Mouse (Mus musculus) adrenal gland, adult (tissue): Measurements from ENCODE around the gene Upf3a.
"Not testable (repeated sequence)": the region's sequence is repeated elsewhere in the genome, so short reads cannot be mapped to it uniquely, and the experiment has no call there.

Source experiments
- DNase-seq, 2 experiments: peaks; one replicate each; pipeline ENCODE4 v3.0.0; 2022 to 2023; ENCODE audit warnings: low spot score in 1 of 2; ENCODE audit not compliant: inconsistent age in 2 of 2

Gene Upf3a

DNA sequence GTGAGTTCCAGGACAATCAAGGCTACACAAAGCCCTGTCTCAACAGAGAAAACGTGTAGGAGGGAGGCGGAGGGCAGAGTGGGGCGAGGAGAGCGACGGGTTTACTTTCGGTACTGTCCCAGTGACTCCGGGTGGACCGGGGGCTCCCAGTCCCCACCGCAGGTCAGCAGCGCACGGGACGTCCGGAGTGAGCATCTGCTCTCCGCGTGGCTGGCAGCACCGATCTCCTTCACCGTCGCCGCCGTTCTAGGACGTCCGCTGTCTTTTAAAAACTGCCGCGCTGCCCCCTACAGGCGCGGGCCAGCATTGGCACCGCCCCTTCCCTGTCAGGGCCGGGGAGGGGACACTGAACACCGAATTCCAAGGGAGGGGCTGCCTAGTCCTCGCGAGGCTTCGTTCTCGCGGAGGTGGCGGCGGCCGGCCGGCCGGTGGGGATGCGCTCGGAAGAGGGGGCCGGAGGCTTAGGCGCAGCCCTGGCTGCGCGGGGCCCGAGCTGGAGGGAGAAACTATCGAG lies at the start of gene Upf3a:
TSS of gene Upf3a (plus strand) at position 366 of the 514 bp plus-strand sequence.
- peak; percentile 93 to 97 for DNase-seq

- DNase-seq = peak in 1 of 2 experiments; percentile 59
Observed at GRCm38 (mm10) chr8:13740323-13740770, 45.1 kb upstream of the Upf3a start.

DNA sequence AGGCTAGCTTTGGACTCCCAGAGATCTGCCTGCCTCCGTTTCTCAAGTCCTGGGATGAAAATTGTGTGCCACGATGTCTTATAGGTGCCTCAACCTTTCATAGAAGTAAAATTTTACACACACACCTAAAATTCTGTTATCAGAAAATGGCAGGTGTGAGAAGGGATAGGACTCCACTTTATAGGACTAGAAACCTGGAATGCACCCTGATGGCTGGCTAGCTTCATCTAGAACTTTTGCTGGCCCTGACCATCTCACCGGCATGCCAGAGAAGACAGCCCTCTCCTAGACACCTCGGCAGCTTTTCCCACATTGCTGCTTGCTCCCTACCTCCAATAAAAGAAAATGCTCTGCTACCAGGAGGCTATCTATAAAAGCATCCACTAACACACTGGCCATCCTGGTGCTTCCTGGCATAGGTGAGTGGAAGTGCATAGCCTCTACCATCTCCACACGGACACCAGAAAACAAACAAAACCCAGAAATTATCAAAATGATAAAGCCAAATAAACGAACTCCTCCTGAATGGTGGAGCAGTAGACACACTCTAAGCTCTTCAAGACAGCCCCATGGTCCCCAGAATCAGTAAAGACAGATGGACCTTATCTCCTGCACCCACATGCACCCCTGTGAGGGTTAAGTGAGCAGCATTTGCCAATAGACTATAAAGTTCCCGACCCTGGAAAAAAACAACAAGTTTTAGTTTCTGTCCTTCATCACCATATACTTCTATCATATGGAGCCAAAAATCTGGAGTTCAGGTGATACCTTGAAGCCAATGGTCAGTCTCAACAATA lies 44.4 kb upstream of the Upf3a start:
- DNase-seq = no peak

GRCm38 (mm10) chr8:13746212-13746611 lies 39.2 kb upstream of the Upf3a start:
- DNase-seq = not testable (repeated sequence)

DNA sequence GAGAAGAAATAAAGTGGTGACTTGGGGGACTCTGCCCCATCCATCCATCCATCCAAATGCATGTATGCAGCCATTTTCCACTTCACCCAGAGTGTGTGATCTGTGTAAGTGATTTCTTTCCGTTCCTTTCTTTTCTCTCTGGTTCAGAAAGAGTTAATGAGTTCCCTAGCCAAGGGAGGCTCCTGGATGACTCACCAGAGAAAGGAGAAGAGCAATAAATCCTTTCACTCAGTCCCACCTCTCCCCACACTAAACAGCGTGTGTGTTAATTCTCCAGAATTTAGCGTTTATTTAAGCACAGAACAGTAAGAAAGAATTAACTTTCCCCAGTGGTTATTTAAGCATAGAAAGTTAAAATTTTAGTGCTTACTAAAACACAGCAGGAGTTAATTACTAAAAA lies 37.8 kb upstream of the Upf3a start:
- DNase-seq = peak in 1 of 2 experiments; percentile 46

DNA sequence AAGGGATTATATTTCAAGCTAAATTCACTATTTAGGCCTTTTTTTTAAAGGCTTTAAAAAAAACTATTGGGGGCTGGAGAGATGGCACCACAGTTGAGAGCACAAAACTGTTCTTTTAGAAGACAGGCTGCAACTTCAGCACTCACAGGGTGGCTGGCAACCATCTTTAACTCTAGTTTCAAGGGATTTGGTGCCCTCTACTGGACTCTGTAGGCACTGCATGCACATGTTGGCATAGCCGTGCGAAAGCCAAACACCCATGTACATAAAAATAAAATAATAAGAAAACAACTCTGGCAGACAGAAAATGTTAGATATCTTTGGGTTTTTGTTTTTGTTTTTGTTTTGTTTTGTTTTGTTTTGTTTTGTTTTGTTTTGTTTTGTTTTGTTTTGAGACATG lies 31.7 kb upstream of the Upf3a start:
- peak; percentile 70 to 93 for DNase-seq

DNA sequence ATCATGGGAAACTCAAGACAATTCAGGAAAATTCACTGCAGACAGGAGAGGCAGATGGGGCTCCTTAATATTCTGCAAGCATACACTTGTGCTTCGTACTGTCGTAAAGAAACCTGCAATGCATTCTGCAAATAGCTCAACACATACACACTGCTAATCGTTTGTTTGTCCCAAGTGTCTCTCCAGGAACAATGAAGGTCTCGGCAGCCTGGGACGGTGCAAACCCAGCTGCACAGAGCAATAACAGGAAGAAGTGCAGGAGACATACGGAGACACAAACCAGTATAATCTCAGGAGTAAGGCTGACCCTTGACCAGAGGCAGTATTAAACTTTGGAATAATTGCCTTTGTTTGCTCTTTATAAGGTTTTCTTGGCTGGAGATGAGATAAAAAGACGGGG lies 28.9 kb upstream of the Upf3a start:
- DNase-seq = no peak

DNA sequence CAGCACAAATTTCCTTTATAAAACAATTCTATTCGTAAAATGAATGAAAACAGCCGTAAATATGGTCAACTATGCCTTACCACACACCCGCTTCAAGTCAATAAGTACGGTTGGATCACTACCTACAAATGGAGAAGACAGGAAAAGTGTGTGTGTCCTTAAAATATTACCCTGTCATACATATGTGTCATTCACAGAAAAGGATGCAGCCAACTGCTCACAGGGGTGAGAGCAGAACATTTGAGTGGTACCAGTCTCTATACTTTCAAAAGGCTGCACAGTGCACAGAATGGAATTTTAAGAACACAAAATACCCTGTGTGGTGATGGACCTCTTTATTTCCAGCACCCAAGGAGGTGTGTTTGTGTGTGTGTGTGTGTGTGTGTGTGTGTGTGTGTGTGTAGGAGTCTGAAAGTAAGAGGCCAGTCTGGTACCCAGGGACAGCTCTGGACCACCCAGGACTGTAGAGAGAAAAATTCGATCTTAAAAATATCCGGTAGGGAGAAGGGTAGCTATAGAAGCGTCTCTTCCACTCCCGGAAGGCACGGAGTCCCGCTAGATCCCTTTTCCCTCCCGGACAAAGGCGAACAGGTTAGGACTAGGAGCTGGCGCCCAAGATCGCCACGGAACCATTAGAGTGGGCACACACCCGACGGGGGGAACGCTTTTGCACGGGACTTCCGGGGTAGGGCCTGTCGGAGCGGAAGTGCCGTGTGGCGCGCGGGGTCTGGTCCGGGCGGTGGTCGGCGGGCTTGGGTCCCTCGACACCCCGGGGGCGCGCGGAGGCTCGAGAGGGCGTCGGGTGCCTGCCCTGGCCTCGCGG lies 28.2 kb upstream of the Upf3a start, which contains the start of gene Cdc16:
TSS of gene Cdc16 (plus strand) at position 695 of the 823 bp plus-strand sequence.
- DNase-seq = peak; percentile 90 to 97

GRCm38 (mm10) chr8:13757805-13758727 lies 27.3 kb upstream of the Upf3a start:
- peak; percentile 31 to 69 for DNase-seq

DNA sequence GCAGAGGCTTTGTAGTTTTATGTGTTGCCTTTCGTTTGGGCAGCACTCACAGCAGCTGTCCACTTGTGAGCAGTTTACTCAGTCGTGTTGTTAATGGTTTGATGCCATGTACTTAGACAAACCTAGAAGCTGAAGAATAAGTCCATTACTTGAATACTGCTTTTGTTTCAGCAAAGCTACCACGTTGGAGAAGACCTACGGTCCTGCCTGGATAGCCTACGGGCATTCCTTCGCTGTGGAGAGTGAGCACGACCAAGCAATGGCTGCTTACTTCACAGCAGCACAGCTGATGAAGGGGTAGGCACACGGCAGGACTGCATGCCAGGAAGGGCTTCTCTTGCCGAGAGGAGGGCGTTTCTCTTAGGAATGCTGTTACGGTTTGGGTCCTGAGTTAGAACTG lies 16.2 kb upstream of the Upf3a start:
- DNase-seq = no peak

DNA sequence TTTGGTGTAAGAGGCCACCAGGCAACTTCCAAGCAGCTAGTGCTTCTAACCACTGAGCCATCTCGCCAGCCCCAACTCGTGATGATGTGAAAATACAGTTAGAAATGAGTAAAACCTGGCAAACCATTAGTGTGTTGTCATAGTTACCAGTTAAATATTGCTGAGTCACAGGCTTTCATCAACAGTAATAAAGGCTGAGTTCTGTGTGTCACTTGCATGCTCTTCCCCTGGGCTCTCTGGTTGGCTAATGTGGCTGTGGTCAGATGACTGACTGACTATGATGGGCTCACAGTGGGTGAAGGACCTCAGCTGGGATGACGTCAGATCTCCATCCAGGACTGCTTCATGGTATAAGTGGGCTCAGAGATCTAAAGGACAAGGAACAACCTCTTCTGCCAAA lies 4.9 kb upstream of the Upf3a start:
- DNase-seq = peak in 1 of 2 experiments; percentile 58

DNA sequence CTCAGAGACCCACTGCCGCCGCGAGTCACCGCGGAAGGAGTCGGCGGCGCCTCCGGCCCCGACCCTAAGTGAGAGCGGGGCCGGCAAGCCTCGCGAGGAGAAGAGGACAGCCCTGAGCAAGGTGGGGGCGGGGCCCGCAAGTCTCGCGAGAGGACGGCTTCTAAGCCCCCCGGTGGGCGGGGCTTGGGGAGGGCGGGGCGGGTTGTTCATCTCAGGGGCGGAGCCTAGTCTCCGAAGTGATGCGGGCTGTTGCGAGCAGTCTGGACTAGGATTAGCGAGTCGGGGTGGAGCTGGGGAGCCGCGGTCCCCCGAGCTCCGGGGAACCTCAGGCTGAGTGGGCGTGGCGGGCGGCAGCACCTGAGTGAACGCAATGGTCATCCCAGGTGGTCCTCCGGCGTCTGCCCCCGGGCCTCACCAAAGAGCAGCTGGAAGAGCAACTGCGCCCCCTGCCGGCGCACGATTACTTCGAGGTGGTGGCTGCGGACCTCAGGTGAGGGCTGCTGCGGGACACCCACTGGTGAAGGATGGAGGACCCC lies 417 bp downstream of the Upf3a start:
- peak; percentile 95 to 98 for DNase-seq

DNA sequence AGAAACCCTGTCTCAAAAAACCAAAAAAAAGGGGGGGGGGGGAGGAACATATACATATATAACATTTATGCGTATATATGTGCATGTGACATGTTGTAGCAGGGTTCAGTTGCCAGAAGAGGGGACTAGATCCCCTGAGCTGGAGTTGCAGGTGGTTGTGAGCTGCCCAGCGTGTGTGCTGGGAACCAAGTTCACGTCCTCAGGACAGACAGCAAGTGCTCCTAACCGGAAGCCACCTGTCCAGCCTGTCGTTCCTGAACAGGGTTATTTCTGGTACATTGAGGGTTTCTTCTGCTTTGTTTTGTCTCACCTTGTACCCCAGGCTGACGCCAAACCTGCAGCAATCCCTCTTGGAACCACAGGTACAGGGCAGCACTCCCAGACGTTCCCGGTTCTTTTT lies 4.2 kb downstream of the Upf3a start:
- no peak for DNase-seq

DNA sequence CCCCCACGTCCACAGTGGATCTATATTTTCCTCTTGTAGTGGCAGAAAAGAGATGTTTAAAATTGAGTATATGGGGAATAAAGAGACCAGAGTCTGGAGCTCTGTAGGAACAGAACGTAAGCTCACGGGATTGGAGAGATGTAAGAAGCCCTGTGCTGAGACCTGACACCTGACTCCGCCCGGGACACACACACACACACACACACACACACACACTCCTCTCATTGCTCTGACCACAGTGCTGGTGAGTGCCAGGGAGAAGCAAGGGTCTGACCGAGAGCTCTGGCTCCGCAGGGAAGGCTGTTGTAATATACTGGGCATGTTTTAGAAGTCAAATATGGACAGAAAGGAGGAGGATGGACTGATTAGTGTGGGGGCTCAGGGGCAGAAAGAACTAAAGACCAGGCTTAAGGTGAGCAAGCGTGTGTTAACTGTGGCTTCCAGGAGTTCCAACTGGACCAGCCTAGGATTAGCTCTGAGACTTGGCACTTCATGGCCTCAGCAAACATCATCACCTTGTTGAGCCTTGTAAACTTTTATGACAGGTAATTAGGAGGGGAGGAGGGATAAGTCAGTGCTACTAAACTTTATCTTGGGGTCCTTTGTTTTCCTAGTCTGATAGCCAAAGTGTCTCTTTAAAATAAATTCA lies 7.8 kb downstream of the Upf3a start:
- DNase-seq = no peak

DNA sequence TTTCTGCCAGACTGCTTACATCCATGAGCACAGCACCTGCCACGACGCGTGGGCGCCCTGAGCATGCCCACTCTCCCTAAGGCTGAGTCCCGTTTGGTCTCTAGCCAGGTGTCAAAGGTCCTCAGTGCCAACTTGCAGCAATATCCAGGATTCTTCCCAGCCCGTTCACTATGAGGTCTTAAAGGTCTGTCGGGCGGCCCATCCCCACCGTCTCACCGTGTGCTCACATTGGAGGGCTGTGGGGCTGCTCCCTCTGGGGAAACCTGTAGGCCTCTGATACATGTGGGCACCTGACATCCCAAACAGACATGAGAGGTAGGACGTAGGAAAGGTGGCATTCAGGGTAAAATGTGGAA lies 8.3 kb downstream of the Upf3a start:
- no peak for DNase-seq

GRCm38 (mm10) chr8:13797676-13798075 lies 12.3 kb downstream of the Upf3a start:
- DNase-seq = no peak

DNA sequence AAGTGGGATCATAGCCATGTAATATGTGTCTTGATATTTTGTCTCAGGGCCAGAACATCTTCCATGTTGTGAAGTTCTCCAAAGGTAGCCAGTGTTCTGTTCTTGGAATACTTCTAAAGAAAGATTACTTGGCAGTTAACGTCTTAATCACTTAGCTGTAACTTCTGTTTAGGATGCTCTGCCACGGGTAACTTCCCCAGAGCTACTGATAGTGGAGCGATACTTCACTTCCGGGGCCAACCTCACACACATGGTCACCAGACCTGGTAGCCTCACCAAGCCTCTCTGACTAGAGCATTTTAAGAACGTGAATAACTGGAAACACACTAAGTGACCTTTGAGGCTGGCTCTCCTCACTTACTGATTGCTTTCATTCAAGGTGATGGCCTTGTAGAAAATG lies 14.2 kb downstream of the Upf3a start:
- no peak for DNase-seq

- DNase-seq = no peak
Observed at GRCm38 (mm10) chr8:13828598-13829172, 43.3 kb downstream of the Upf3a start.

DNA sequence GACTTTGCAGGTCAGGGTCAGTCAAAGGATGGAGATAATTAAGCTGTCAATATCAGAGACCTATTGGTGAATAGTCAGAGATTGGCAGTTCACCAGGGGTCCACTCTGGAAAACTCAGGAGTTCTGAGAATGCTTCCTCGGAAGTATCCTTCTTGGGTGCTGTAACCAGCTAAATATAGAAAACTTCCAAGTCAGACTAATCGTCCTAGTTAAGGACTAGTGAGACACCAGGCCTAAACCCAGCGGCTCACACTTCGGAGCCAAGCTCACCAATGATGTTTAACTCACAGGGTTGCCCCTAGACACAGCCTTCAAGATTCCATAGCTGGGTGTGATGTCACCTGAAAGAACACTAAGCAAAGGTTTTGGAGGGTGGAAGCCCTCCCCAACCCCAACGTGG lies 52.9 kb downstream of the Upf3a start, which contains the start of gene AF366264:
TSS of gene AF366264 (minus strand) at position 101 of the 400 bp plus-strand sequence.
- not testable (repeated sequence) for DNase-seq
